Mouse (Mus musculus) limb, embryonic 11.5 days (tissue): ENCODE results near the gene Medag. TPM values are rescaled to one million over a fixed set of nuclear protein-coding genes. Genes with fewer than 3 reads are reported as not detected.
A peak's percentile ranks its signal among the peaks of the same experiment; 100 is the strongest.

Experiments used
- ATAC-seq: fragments of 200-750 bp; cut with Nextera tagmentation; 2 replicates; pipeline ENCODE4 v1.8.0; 2017; ENCODE audit warnings: low read depth; ENCODE audit not compliant: insufficient number of reproducible peaks, low FRiP score, low TSS enrichment
- DNase-seq: peaks from one replicate; pipeline ENCODE4 v3.0.0-alpha.2; 2015; ENCODE audit warnings: low spot score
- H3K27ac ChIP-seq: fragments of 300-500 bp; sonication (generic); replicated peaks from 2 replicates; pipeline ENCODE4 v1.5.1; 2014; ENCODE audit warnings: low read depth, mild to moderate bottlenecking, low read length
- H3K27me3 ChIP-seq: fragments of 300-500 bp; sonication (generic); 2 replicates; pipeline ENCODE4 v1.6.1; 2014; ENCODE audit warnings: mild to moderate bottlenecking, low read length, mixed read lengths; ENCODE audit not compliant: control insufficient read depth, insufficient read depth
- H3K36me3 ChIP-seq: fragments of 300-500 bp; sonication (generic); 2 replicates; pipeline ENCODE4 v1.6.1; 2014; ENCODE audit warnings: mild to moderate bottlenecking, low read length, moderate library complexity, mixed read lengths; ENCODE audit not compliant: control insufficient read depth, insufficient read depth
- H3K4me1 ChIP-seq: fragments of 300-500 bp; sonication (generic); 2 replicates; pipeline ENCODE4 v1.6.1; 2014; ENCODE audit warnings: low read length, mixed read lengths; ENCODE audit not compliant: control insufficient read depth, insufficient read depth
- H3K4me2 ChIP-seq: fragments of 300-500 bp; sonication (generic); 2 replicates; pipeline ENCODE4 v1.6.1; 2014; ENCODE audit warnings: low read depth, mild to moderate bottlenecking, moderate library complexity; ENCODE audit not compliant: severe bottlenecking
- H3K4me3 ChIP-seq: fragments of 300-500 bp; sonication (generic); 2 replicates; pipeline ENCODE4 v1.5.1; 2014; ENCODE audit warnings: low read depth, low read length
- H3K9ac ChIP-seq: fragments of 300-500 bp; sonication (generic); 2 replicates; pipeline ENCODE4 v1.6.1; 2014; ENCODE audit warnings: mild to moderate bottlenecking, low read length
- H3K9me3 ChIP-seq: fragments of 300-500 bp; sonication (generic); 2 replicates; pipeline ENCODE4 v1.6.1; 2016; ENCODE audit warnings: low read length; ENCODE audit not compliant: control insufficient read depth
- WGBS: fragments of 180-500 bp; shearing (Covaris S2); extraction: QIAGEN DNeasy Blood & Tissue Kit; methylation state at CpG from one replicate; pipeline ENCODE4 v1.1.7; 2014; 5-methylcytosine and 5-hydroxymethylcytosine counted together
- polyA plus RNA-seq: library from polyadenylated mRNA; unstranded; fragments of >200 nt; fragmentation: Nextera tagmentation; extraction: Ambion mirVana; gene quantifications from 2 replicates; pipeline ENCODE4 v1.2.1, GENCODE M21; 2014

The Medag gene
- polyA plus RNA-seq, 1 experiment from 2014 or later: 0.32 TPM

DNA sequence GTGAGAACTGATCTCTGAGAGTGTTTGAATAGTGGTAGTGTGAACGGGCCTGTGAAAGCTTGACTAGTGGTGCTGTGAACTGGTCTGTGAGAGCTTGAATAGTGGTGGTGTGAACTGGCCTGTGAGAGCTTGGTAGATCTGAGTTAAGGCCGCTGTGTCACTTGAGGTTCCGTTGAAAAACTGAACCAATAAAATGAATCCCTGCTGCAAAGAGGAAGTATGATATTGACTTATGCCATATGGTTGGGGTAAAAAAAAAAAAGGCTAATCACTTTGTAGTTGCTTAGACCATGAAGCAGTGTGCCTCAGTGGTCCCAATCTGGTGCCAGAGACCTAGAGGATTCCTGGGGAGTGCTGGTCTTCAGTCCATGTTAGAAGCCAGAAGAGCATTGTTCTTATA, 2.0 kb upstream of the Medag start:
- H3K4me1 ChIP-seq: peaks cover 11% of the 10 kb centered on the region
- 88% methylated on average over 3 of the region's 3 CpGs for WGBS
- DNase-seq (no peak), ATAC-seq (no peak)
- no peaks in the 10 kb centered on the region for H3K36me3 ChIP-seq
- peaks cover 11% of the 10 kb centered on the region for H3K27me3 ChIP-seq
- H3K9ac ChIP-seq: no peak overlapping the region
- H3K27ac ChIP-seq: no peak overlapping the region
- H3K9me3 ChIP-seq: peaks cover 3% of the 10 kb centered on the region; the same call in 1 of the 2 replicates
- H3K4me2 ChIP-seq: no peak overlapping the region
- no peak overlapping the region for H3K4me3 ChIP-seq

DNA sequence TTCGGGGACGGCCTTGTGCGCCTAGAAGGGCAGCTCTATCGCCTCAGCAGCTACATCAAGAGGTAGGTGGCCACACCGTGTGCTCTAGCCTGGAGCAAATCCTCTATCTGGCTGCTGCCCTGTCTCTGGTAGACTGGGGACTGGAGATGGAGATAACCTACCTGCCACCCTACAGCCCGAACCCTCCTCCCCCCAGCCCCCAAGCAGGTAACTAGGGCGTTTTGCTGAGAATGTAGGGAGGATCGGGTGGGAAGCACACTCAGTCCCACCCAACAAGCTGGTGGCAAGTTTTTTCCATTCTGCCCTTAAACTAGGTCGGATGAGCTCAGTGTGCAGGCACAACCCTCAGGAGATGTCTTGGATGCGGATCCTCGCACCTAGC, 636 bp downstream of the Medag start:
- 40% methylated on average over 11 of the region's 11 CpGs for WGBS
- H3K27me3 ChIP-seq: peaks cover 11% of the 10 kb centered on the region
- H3K9me3 ChIP-seq: peaks cover 3% of the 10 kb centered on the region; the same call in 1 of the 2 replicates
- H3K9ac ChIP-seq: peak overlapping the region; percentile 56
- H3K4me2 ChIP-seq: peak overlapping the region; percentile 80
- DNase-seq (no peak), ATAC-seq (no peak)
- no peaks in the 10 kb centered on the region for H3K36me3 ChIP-seq
- H3K27ac ChIP-seq: no peak overlapping the region
- peak overlapping the region; percentile 28 for H3K4me3 ChIP-seq
- peaks cover 11% of the 10 kb centered on the region for H3K4me1 ChIP-seq

DNA sequence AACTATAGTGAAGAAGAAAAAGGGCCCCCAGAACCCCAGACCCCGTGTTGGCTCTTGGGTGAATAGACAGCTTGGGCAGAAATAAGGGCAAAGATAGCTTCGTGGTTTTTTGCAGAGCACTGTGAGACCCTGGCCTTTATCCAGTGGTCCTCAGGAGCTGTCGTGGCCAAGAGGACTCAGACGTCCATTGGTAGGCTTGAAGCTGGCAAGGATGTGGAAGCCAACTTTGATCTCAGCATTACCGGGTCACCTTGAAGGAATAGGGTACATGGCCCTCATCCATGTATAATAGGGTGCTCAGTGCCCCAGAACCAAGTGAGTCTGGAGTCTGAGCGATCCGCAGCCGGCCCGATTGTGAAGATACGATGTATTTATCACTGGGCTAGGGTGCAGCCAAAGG, 1.1 kb downstream of the Medag start:
- 88% methylated on average over 10 of the region's 10 CpGs for WGBS

DNA sequence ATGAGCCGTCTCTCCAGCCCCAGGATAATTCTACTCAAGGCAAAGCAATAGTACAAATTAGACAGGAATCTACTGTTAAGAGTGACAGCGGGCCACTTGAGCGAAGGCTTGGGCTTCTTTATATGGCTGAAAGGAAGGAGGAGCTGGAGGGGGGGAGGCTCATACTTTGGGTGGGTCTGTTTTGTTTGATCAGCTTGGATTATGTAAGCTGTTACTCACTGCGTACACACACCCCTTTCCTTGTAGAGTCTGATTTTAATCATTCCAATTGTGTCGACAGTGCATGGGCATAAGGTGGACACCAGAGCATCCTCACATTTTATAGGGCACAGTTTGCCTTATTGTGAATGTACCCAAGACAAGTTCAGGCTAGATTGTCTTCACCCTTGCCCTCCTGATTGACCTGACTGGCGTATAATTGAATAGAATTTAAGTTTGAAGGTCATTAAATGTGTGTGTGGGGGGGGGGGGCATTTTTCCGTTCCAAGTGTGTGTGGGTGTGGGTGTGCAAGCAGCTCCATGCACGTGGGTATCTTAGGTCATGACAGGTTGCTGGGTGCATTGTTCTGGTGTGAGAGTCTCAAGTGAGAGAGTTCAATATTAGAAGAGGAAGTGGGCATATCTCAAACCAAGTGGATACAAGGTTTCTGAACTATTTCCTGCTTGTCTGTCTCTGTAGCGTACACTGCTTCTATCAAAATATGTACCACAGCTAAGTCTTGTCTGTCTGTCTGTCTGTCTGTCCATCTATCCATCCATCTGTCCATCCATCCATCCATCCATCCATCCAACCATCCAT, 3.0 kb downstream of the Medag start:
- 83% methylated on average over 9 of the region's 9 CpGs for WGBS
- Histone ChIP-seq H3K4me1 (peaks cover 11% of the 10 kb centered on the region), H3K9me3 (no peaks in the 10 kb centered on the region), H3K27ac (no peak overlapping the region), H3K27me3 (peaks cover 11% of the 10 kb centered on the region), H3K4me2 (no peak overlapping the region), H3K36me3 (no peaks in the 10 kb centered on the region), H3K4me3 (no peak overlapping the region), H3K9ac (no peak overlapping the region)
- ATAC-seq (no peak), DNase-seq (no peak)

More for the DNA sequence above, 1.1 kb downstream of the Medag start:
- DNase-seq: no peak
- Histone ChIP-seq H3K27ac (no peak overlapping the region), H3K27me3 (peaks cover 11% of the 10 kb centered on the region), H3K4me1 (peaks cover 11% of the 10 kb centered on the region), H3K4me2 (no peak overlapping the region), H3K9me3 (peaks cover 2% of the 10 kb centered on the region; the same call in 1 of the 2 replicates), H3K9ac (no peak overlapping the region), H3K36me3 (no peaks in the 10 kb centered on the region), H3K4me3 (no peak overlapping the region)
- ATAC-seq: no peak

DNA sequence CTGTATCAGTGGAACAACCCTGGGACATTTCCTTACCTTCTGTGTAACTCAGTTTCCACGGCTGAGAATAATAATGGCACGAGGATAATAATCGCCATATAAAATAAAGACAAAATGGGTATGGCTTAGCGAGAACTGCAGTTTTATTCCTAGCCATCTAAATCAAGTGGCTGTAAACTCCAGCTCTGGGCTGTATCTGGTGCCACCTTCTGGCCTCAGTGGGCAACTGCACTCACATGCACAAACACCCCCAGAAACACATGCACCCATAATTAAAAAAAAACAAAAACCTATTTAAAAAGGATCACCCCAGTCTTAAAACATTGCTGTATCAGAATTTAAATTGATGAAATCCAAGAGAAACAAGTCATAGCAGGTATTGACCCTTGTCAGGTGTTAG, 5.8 kb downstream of the Medag start:
- Histone ChIP-seq H3K4me1 (peaks cover under 1% of the 10 kb centered on the region; the same call in 1 of the 2 replicates), H3K9me3 (no peaks in the 10 kb centered on the region), H3K36me3 (no peaks in the 10 kb centered on the region), H3K27me3 (peaks cover 3% of the 10 kb centered on the region; the same call in 1 of the 2 replicates), H3K9ac (no peak overlapping the region), H3K27ac (no peak overlapping the region), H3K4me3 (no peak overlapping the region), H3K4me2 (no peak overlapping the region)
- 86% methylated on average over 4 of the region's 4 CpGs for WGBS
- ATAC-seq: no peak
- no peak for DNase-seq

DNA sequence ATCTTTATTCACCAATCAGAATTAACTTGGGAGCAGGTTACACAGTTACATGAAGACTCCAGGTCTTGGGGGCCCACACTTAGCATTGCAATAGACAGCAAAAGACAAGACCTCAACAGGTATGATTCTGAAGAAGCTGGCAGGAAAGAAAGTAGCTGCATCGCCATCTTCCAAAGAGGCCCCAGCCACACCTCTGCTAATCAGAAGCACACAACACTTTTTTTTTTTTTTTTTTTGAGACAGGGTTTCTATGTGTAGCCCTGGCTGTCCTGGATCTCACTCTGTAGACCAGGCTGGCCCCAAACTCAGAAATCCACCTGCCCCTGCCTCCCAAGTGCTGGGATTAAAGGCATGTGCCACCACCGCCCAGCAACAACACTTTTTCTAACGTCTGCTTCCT, 15.0 kb downstream of the Medag start:
- no peak for DNase-seq
- no peaks in the 10 kb centered on the region for H3K27me3 ChIP-seq
- no peak overlapping the region for H3K9ac ChIP-seq
- 91% methylated on average over 3 of the region's 3 CpGs for WGBS
- H3K27ac ChIP-seq: no peak overlapping the region
- no peak overlapping the region for H3K4me3 ChIP-seq
- H3K36me3 ChIP-seq: no peaks in the 10 kb centered on the region
- H3K4me1 ChIP-seq: peaks cover 12% of the 10 kb centered on the region
- H3K9me3 ChIP-seq: no peaks in the 10 kb centered on the region
- no peak for ATAC-seq
- no peak overlapping the region for H3K4me2 ChIP-seq

DNA sequence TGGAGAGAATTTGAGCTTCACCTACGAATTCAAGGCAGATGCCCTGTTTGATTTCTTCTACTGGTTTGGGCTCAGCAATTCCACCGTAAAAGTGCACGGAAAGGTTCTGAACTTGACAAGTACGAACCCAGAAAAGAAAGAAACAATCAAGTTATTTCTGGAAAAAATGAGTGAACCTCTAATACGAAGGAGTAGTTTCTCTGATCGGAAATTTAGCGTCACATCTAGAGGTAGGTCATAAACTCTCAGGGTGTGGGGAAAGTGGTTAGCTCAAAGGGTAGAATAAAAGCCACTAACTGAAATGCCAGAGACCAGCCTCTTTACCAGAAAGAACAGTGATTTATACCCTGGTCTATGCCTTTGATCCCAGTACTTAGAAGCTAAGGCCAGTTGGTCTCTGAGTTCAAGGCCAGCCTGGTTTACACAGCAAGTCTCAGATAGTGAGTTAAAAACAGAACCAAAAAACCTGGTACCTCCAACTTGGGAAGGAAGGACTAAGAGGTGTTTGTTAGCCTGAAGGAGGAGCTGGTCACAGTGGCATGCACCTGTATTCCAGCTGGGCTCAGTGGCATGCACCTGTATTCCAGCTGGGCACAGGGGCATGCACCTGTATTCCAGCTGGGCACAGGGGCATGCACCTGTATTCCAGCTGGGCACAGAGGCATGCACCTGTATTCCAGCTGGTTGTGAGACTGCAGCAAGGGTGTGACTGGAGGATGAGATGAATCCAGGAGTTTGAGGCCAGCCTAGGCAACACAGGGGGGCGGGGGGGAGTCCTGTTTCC, 15.9 kb downstream of the Medag start:
- Histone ChIP-seq H3K4me3 (no peak overlapping the region), H3K4me1 (peaks cover 12% of the 10 kb centered on the region), H3K36me3 (no peaks in the 10 kb centered on the region), H3K4me2 (no peak overlapping the region), H3K9ac (no peak overlapping the region), H3K9me3 (no peaks in the 10 kb centered on the region), H3K27me3 (no peaks in the 10 kb centered on the region), H3K27ac (no peak overlapping the region; the same call in 1 of the 2 replicates)
- ATAC-seq (no peak), DNase-seq (no peak)
- 89% methylated on average over 8 of the region's 8 CpGs for WGBS

DNA sequence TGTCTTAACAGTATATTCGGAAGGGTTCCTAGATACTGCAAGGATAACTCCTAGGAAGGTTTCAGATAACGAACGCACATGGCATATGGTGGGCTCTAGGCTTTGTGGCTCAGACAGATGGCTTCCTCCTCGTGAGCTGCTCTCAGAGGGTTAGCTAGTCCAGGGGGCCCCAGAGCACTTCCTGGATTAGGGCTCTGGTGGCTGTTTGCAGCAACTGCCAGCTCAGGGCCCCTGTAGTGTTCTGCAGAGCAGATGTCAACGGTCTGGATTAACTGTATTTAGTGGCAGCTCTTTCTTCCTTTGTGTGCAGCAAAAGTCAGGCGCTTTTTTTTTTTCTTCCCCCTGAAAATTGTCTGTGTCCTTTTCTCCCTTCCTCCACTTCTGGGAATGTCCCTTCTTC, 16.8 kb downstream of the Medag start:
- H3K36me3 ChIP-seq: no peaks in the 10 kb centered on the region
- 10% methylated on average over 6 of the region's 6 CpGs for WGBS
- peaks cover 12% of the 10 kb centered on the region for H3K4me1 ChIP-seq
- no peaks in the 10 kb centered on the region for H3K9me3 ChIP-seq
- no peak overlapping the region for H3K4me3 ChIP-seq
- peak; percentile 80 for DNase-seq
- ATAC-seq: peak; percentile 81
- no peak overlapping the region for H3K9ac ChIP-seq
- H3K27ac ChIP-seq: peak overlapping the region; percentile 90
- H3K4me2 ChIP-seq: 0 out of 2 replicates have a peak overlapping the region, but pooled peaks have one; percentile 7
- H3K27me3 ChIP-seq: no peaks in the 10 kb centered on the region
